Mouse (Mus musculus) adipocyte (in vitro differentiated cells): ENCODE measurements around the gene Aass.

ENCODE experiments used
- DNase-seq: peaks from one replicate; pipeline ENCODE4 v3.0.0-alpha.2; 2016; ENCODE audit warnings: low spot score

Gene Aass

GRCm38 (mm10) chr6:23055734-23056133, 77.1 kb downstream of the Aass start:
- no peak for DNase-seq

- DNase-seq: no peak
Measured at GRCm38 (mm10) chr6:23048836-23049235, 84.0 kb downstream of the Aass start.

- DNase-seq: no peak
Measured at GRCm38 (mm10) chr6:23028251-23028650, 104.5 kb downstream of the Aass start.
